Mouse (Mus musculus) brain, embryonic 14.5 days (tissue): ENCODE data around the gene Mfsd14a.

Experiments
- CTCF ChIP-seq: fragments of 200-500 bp; IDR thresholded peaks from 2 replicates; pipeline ENCODE4 v1.5.1; 2012; ENCODE audit warnings: inconsistent platforms, mild to moderate bottlenecking, moderate library complexity, borderline replicate concordance; ENCODE audit not compliant: insufficient read depth, insufficient read length; ENCODE audit errors: extremely low read depth
- POLR2A ChIP-seq: fragments of 200-500 bp; IDR thresholded peaks from 2 replicates; pipeline ENCODE4 v1.6.1; 2012; ENCODE audit warnings: mild to moderate bottlenecking, inconsistent platforms, borderline replicate concordance; ENCODE audit not compliant: poor library complexity, insufficient read depth, insufficient read length, severe bottlenecking; ENCODE audit errors: extremely low read depth

GRCm38 (mm10) chr3:116595603-116595991, 66.9 kb downstream of the Mfsd14a start:
- TF ChIP-seq CTCF (no peak), POLR2A (no peak)
